In the genomic region with DNA sequence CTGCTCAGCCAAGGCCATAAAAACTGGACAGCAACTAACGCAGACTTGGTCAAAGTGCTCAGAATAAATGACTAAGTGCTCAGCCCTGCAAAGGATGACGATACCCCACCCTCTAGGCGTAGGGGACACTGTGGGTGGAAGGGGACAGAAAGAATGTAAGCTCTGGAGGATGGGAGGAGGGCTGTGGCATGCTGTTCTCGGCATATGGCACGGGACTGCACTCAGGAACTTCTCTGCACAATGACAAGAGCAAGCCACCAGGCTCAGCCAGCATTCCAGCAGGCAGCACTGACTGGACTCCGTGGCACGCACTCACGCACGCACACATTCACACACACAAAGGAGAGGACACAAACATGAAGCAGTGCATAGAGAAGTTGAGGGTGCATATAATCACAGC, we compare ENCODE assay signal across 19 mouse cellular contexts. TPM values are rescaled to one million over a fixed set of nuclear protein-coding genes. Genes with fewer than 3 reads are reported as not detected.
A peak's percentile ranks its signal among the peaks of the same experiment; 100 is the strongest.
DNase-seq lines count a peak whose midpoint lies in the region; ATAC-seq and TF ChIP-seq lines count a peak whose summit lies in the region.
"Had no signal": no experiment of that assay in that cellular context is flagged by ENCODE, and none has a peak within 500 bp of the region (broad histone marks: within the 10 kb centered on the region; RNA-seq: fewer than 3 reads in every experiment).

No protein-coding gene starts in this region.

- 0 out of 2 replicates have a peak, but pooled peaks have one; percentile 13 for ATAC-seq in frontal cortex, adult (ENCODE audit: low TSS enrichment)
- ATAC-seq: activated CD4-positive, CD25-positive, alpha-beta regulatory T cell, adult 4 months; forebrain, embryonic 16.5 days; liver, embryonic 12.5 days had no signal

- peak overlapping the region; percentile 93 for H3K27ac ChIP-seq in layer of hippocampus, adult 2 months
- H3K27ac ChIP-seq: liver, embryonic 12.5 days; midbrain, embryonic 12.5 days; stomach, embryonic 15.5 days had no signal

- no peak for TF ChIP-seq CTCF in layer of hippocampus, adult 2 months (conservative IDR thresholded peaks at IDR 0.05)

- no peak overlapping the region for H3K4me3 ChIP-seq in layer of hippocampus, adult 2 months
- H3K4me3 ChIP-seq: liver, embryonic 12.5 days; midbrain, embryonic 12.5 days; stomach, embryonic 15.5 days had no signal

- no peak for DNase-seq in frontal cortex, postnatal 25 days (ENCODE audit: low spot score in 2 of 2)
- DNase-seq in layer of hippocampus, adult 2 months (ENCODE audit: low spot score in 2 of 2) = no peak
- no peak for DNase-seq in layer of hippocampus, postnatal 14 days (ENCODE audit: low spot score in 2 of 2)
- peak; percentile 91 for DNase-seq in Muller cell, postnatal 12 days (ENCODE audit: inconsistent ontology term)
- peak; percentile 46 to 65 for DNase-seq in cerebellum, postnatal 14 days
- DNase-seq in retina, postnatal 1 day = no peak
- DNase-seq in T-cell, adult 2 months (ENCODE audit: low spot score) = no peak
- DNase-seq: embryo, embryonic 11 days; gastrocnemius, postnatal 25 days; heart, postnatal 36 days; kidney, adult 9 months; left cerebral cortex, postnatal 4 days had no signal

RNA-seq across cellular contexts. Expression of a gene that starts 16.2 kb away (rescaled TPM):
- total RNA-seq in layer of hippocampus, adult 2 months (2021) = 10 to 100 TPM; 56.8 to 60.2 TPM
- 10 to 100 TPM; 44.7 to 45.5 TPM for total RNA-seq in layer of hippocampus, postnatal 14 days (2021)

RNA-seq across cellular contexts. Expression of a gene that starts 21.2 kb away (rescaled TPM):
- total RNA-seq in layer of hippocampus, adult 2 months (2021) = 100 to 1,000 TPM; 191 to 208 TPM
- total RNA-seq in layer of hippocampus, postnatal 14 days (2021) = 100 to 1,000 TPM; 128 to 135 TPM

RNA-seq across cellular contexts. Expression of a gene that starts 26.6 kb away (rescaled TPM):
- 100 to 1,000 TPM; 321 to 339 TPM for total RNA-seq in layer of hippocampus, adult 2 months (2021)
- total RNA-seq in layer of hippocampus, postnatal 14 days (2021) = 100 to 1,000 TPM; 251 to 263 TPM
- total RNA-seq: gastrocnemius, postnatal 25 days; heart, postnatal 36 days; MEL had no signal

RNA-seq across cellular contexts. Expression of a gene that starts 32.4 kb away (rescaled TPM):
- total RNA-seq in layer of hippocampus, adult 2 months (2021) = 10 to 100 TPM; 44.5 to 47.1 TPM
- total RNA-seq in layer of hippocampus, postnatal 14 days (2021) = 10 to 100 TPM; 21.8 to 24.2 TPM

RNA-seq across cellular contexts. Expression of a gene that starts 45.9 kb away (rescaled TPM):
- total RNA-seq in layer of hippocampus, adult 2 months (2021) = 10 to 100 TPM; 93.9 to 98.1 TPM
- 100 to 1,000 TPM in 1 of 2 experiments, 10 to 100 TPM in 1; 83.2 to 103 TPM for total RNA-seq in layer of hippocampus, postnatal 14 days (2021)

Comparison
In these comparisons a context has a peak if more than half of its experiments do, and no peak if none do; other contexts are left out.
1. DNase-seq: peak in Muller cell, postnatal 12 days (single experiment) and cerebellum, postnatal 14 days (2 of 2); none in frontal cortex, postnatal 25 days (0 of 2), layer of hippocampus, adult 2 months (0 of 2), layer of hippocampus, postnatal 14 days (0 of 2), retina, postnatal 1 day (single experiment) and T-cell, adult 2 months (single experiment).